Mouse (Mus musculus) embryonic fibroblast, embryonic 13.5 days (primary cell): ENCODE measurements at regions not wholly inside any gene's neighbourhood (a gene's known extent, or its start where the extent isn't known, plus 50 kb on each side); places are given as distances from the start of the nearest gene placed in this dataset.

Experiments
- CTCF ChIP-seq: IDR thresholded peaks from 2 replicates; pipeline ENCODE4 v1.5.1; 2011; ENCODE audit warnings: mild to moderate bottlenecking, control low read depth, low read length, moderate library complexity, borderline replicate concordance; ENCODE audit not compliant: insufficient read depth
- POLR2A ChIP-seq: IDR thresholded peaks from 2 replicates; pipeline ENCODE4 v1.6.1; 2011; ENCODE audit warnings: low read depth, mild to moderate bottlenecking, control low read depth, low read length, moderate library complexity

DNA sequence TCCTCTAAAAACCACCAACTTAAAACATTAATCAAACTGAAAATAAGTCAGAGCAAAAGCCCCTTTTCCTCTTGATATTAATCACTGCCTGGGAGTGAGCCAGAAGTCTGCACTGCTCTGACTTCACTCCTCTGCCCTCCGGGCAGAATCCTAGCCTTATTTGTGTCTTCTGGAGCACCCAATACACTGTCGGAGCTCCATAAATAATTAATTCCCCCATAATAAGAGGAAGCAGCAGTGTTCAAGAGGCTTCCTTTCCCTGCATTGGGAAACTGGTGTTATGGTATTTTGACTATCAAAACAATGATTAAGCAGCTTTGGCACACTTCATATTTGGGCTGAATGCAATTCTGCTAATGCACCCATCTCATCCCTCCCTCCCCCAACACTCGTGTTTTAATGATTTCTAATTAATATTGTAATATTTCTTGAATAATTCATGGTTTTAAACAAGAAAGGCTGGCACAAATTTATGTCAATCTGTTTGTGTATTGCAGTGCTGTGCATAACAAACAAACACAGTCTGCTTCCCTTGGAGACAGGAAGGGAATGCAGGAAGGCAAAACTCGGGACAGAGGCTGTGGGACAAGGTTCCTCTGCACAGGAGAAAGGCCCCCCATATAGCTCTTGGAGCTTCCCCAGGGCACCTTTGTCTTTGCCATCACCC lies 523.5 kb upstream of the Stxbp6 start:
- no peak for TF ChIP-seq CTCF
- TF ChIP-seq POLR2A = no peak
